Mouse (Mus musculus): ENCODE results near the gene Sap30bp. TPM values are rescaled to one million over a fixed set of nuclear protein-coding genes. Genes with fewer than 3 reads are reported as not detected.

Gene Sap30bp
- polyA plus RNA-seq, 1 experiment from 2014 or later = 46.3 TPM

- ATAC-seq (no peak), DNase-seq (ENCODE audit: low read depth, low spot score) (no peak)
- POLR2A ChIA-PET = interaction anchor here (0.5 kb wide), 1 partner anchor 145 kb away, joined by 4 read pairs; no protein-coding TSS in a partner anchor
- no peaks in the 10 kb centered on the region for H3K27me3 ChIP-seq
- TF ChIP-seq CTCF (IDR thresholded peaks at IDR 0.05) = no peak
- in situ Hi-C loops (cut with MboI; ENCODE audit: low pct_unique_long_range_greater_than_20kb) = no loop called here
- CTCF ChIA-PET = no interaction called here
These were observed 41.4 kb downstream of the Sap30bp start, which contains the start of gene Itgb4 for GRCm38 (mm10) chr11:115974309-115975082. Gene Itgb4, plus strand, starts transcription at chr11:115974709.

DNA sequence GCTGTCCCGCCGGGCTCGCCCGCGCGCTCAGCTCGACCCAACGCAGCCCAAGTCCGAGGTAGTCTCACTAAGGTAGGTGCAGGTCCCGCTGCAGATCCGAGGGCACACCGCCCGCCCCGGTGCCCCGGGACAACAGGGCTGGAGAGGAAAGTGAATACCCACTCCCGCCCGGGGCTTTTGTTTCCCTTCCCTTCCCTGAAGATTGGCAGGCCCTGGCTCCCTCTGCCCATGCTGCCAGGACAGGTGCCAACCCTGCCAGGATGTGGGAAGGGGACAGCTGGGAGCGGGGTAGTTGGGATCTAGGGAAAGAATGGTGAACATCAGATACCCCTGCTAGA, 42.0 kb downstream of the Sap30bp start:
- ATAC-seq (no peak), DNase-seq (ENCODE audit: low read depth, low spot score) (no peak)
- H3K27me3 ChIP-seq = no peaks in the 10 kb centered on the region
- in situ Hi-C loops (cut with MboI; ENCODE audit: low pct_unique_long_range_greater_than_20kb) = no loop called here
- POLR2A ChIA-PET = interaction anchor here (0.5 kb wide), 1 partner anchor 146 kb away, joined by 4 read pairs; no protein-coding TSS in a partner anchor
- no peak for TF ChIP-seq CTCF (IDR thresholded peaks at IDR 0.05)
- CTCF ChIA-PET = no interaction called here

GRCm38 (mm10) chr11:115975544-115975943, 42.5 kb downstream of the Sap30bp start:
- ATAC-seq (no peak), DNase-seq (ENCODE audit: low read depth, low spot score) (no peak)
- ChIA-PET CTCF (no interaction called here), POLR2A (no interaction called here)
- TF ChIP-seq CTCF (IDR thresholded peaks at IDR 0.05) = no peak
- no peaks in the 10 kb centered on the region for H3K27me3 ChIP-seq
- in situ Hi-C loops (cut with MboI; ENCODE audit: low pct_unique_long_range_greater_than_20kb) = no loop called here

- no peaks in the 10 kb centered on the region for H3K27me3 ChIP-seq
- POLR2A ChIA-PET = no interaction called here
- TF ChIP-seq CTCF (IDR thresholded peaks at IDR 0.05) = no peak
- in situ Hi-C loops (cut with MboI; ENCODE audit: low pct_unique_long_range_greater_than_20kb) = no loop called here
- CTCF ChIA-PET = no interaction called here
- ATAC-seq (no peak), DNase-seq (ENCODE audit: low read depth, low spot score) (no peak)
These were observed 49.4 kb downstream of the Sap30bp start for GRCm38 (mm10) chr11:115982472-115982871.

- ChIA-PET POLR2A (no interaction called here), CTCF (no interaction called here)
- no peak for TF ChIP-seq CTCF (IDR thresholded peaks at IDR 0.05)
- in situ Hi-C loops (cut with MboI; ENCODE audit: low pct_unique_long_range_greater_than_20kb) = no loop called here
- ATAC-seq (no peak), DNase-seq (ENCODE audit: low read depth, low spot score) (no peak)
- no peaks in the 10 kb centered on the region for H3K27me3 ChIP-seq
These were observed 50.2 kb downstream of the Sap30bp start for GRCm38 (mm10) chr11:115983291-115983690.

- ATAC-seq = no peak
- no peak for TF ChIP-seq CTCF (IDR thresholded peaks at IDR 0.05)
- in situ Hi-C loops (cut with MboI; ENCODE audit: low pct_unique_long_range_greater_than_20kb) = no loop called here
- ChIA-PET POLR2A (no interaction called here), CTCF (no interaction called here)
- DNase-seq (ENCODE audit: low read depth, low spot score) = no peak
- no peaks in the 10 kb centered on the region for H3K27me3 ChIP-seq
These were observed 56.6 kb downstream of the Sap30bp start for GRCm38 (mm10) chr11:115989686-115990085.

DNA sequence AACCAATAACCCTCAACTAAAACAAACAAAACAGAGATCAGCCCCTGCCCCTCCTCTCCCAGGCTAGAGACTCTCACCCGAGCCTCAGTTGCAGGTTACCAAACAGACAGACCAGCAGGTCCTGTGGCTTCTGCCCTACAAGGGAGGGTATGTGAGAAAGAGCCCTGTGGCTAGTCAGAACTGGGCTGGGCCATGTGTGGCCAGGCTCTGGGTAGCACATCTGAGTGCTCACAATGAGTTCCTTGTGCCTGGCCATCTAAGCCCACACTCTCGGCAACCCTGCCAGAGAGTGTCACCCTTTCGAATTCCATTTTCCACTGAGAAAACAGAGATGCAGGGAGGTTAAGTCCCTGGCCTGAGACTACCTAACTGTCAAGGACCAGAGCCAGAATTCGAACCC, 59.0 kb downstream of the Sap30bp start:
- no peaks in the 10 kb centered on the region for H3K27me3 ChIP-seq
- no peak for TF ChIP-seq CTCF (IDR thresholded peaks at IDR 0.05)
- in situ Hi-C loops (cut with MboI; ENCODE audit: low pct_unique_long_range_greater_than_20kb) = no loop called here
- POLR2A ChIA-PET = no interaction called here
- DNase-seq (ENCODE audit: low read depth, low spot score) = no peak
- CTCF ChIA-PET = interaction anchor here (1.5 kb wide), 1 partner anchor 50 kb away, joined by 3 read pairs; no protein-coding TSS in a partner anchor
- no peak for ATAC-seq

- DNase-seq (ENCODE audit: low read depth, low spot score) (no peak), ATAC-seq (no peak)
- no peaks in the 10 kb centered on the region for H3K27me3 ChIP-seq
- ChIA-PET CTCF (interaction anchor here (1.0 kb wide), 1 partner anchor 56 kb away, joined by 3 read pairs; no protein-coding TSS in a partner anchor), POLR2A (no interaction called here)
- no peak for TF ChIP-seq CTCF (IDR thresholded peaks at IDR 0.05)
- in situ Hi-C loops (cut with MboI; ENCODE audit: low pct_unique_long_range_greater_than_20kb) = loop anchor here (5.0 kb wide), 1 partner anchor 58 kb away; no protein-coding TSS in a partner anchor
These were observed 62.2 kb downstream of the Sap30bp start for GRCm38 (mm10) chr11:115995256-115995655.

DNA sequence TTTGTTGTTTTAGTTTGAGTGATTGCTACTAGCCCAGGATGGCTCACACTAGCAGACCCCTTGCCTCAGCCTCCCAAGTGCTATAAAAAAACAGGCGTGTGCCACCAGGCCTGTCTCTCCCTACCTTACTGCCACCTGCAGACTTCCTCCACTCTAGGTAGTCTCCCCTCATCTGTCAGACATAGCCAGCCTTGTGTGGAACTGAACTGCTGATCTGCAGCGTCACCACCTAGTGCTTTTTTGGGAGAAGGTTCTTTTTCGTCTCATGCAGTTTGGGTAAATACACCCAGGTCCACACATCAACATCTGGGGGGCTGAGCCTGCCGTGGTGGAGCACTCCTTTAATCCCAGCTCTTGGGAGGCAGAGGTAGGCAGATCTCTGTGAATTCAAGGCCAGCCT, 64.0 kb downstream of the Sap30bp start:
- TF ChIP-seq CTCF (IDR thresholded peaks at IDR 0.05) = no peak
- CTCF ChIA-PET = interaction anchor here (0.8 to 2.0 kb wide), 2 partner anchors 55 to 58 kb away, joined by 3 to 8 read pairs; no protein-coding TSS in a partner anchor
- DNase-seq (ENCODE audit: low read depth, low spot score) (no peak), ATAC-seq (no peak)
- no peaks in the 10 kb centered on the region for H3K27me3 ChIP-seq
- POLR2A ChIA-PET = no interaction called here
- in situ Hi-C loops (cut with MboI; ENCODE audit: low pct_unique_long_range_greater_than_20kb) = loop anchor here (5.0 kb wide), 1 partner anchor 60 kb away; no protein-coding TSS in a partner anchor

DNA sequence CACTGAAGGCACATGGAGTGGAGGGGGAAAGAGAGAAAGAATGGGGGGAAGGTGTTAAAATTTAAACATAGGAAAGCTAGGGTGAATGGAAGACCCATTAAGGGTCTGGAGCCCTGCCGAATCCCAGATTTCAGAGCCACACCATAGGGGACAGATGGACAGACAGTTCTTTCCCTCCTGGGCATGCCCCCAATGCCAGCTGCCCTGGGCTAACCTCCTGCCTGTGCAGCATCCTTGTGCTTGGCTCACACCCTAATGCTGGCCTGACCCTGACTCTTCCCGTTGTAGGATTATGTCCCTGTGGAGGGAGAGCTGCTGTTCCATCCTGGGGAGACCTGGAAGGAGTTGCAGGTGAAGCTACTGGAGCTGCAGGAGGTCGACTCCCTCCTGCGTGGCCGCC, 64.6 kb downstream of the Sap30bp start:
- no peak for TF ChIP-seq CTCF (IDR thresholded peaks at IDR 0.05)
- H3K27me3 ChIP-seq = no peaks in the 10 kb centered on the region
- CTCF ChIA-PET = interaction anchor here (0.6 to 2.0 kb wide), 2 partner anchors 59 to 62 kb away, joined by 3 to 8 read pairs; no protein-coding TSS in a partner anchor
- in situ Hi-C loops (cut with MboI; ENCODE audit: low pct_unique_long_range_greater_than_20kb) = loop anchor here (5.0 kb wide), 1 partner anchor 60 kb away; no protein-coding TSS in a partner anchor
- POLR2A ChIA-PET = no interaction called here
- DNase-seq (ENCODE audit: low read depth, low spot score) (no peak), ATAC-seq (no peak)

DNA sequence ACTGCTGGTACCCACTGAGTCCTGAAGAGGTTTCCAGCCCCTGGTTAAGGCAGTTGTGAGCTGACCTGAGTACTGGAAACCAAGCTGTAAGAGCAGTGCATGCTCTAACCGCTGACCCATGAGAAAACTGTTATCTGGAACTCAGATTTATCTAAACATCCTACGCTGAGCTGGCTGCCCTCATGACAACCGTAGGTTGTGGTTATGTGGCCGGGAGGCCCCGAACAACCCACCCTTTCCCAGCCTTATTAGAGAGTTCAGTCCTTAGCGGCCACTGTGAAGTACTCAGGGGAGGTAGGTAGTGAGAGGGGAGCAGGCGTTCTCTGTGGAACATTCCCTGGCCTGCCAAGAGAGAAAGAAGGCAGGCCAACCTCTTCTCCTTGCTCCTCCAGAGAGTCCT, 65.9 kb downstream of the Sap30bp start:
- CTCF ChIA-PET = interaction anchor here (0.6 to 2.8 kb wide), 6 partner anchors 12 to 76 kb away, joined by 3 to 17 read pairs (median 5); no protein-coding TSS in a partner anchor
- H3K27me3 ChIP-seq = no peaks in the 10 kb centered on the region
- POLR2A ChIA-PET = no interaction called here
- ATAC-seq = no peak
- in situ Hi-C loops (cut with MboI; ENCODE audit: low pct_unique_long_range_greater_than_20kb) = loop anchor here (5.0 kb wide), 1 partner anchor 62 kb away; no protein-coding TSS in a partner anchor
- TF ChIP-seq CTCF (IDR thresholded peaks at IDR 0.05) = no peak
- DNase-seq (ENCODE audit: low read depth, low spot score) = no peak
